Mouse (Mus musculus): ENCODE measurements at regions not wholly inside any gene's neighbourhood (a gene's known extent, or its start where the extent isn't known, plus 50 kb on each side); places are given as distances from the start of the nearest gene placed in this dataset.

DNA sequence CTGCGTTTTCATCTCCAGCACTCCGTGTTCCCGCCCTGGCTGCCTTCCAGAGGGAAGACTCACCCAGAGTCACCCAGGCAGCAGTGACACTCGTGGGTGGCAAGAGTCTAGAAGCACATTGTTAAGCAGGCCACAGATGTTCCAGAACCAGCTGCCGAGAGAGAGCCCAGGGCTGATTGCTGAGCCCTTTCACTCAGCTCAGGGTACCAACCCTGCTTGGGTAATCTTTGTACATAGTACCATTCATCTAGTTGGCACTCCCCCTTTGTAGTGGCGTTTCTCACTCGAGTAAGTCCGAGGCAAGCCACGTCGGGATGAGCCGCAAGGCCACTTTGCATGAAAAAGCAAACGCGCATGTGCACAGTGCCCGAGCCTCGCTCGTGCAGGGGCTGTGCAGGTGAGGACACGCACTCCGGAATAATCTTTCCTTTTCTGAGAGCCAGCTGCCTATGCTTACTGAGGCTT lies 156.9 kb downstream of the Zfp281 start:
- DNase-seq (ENCODE audit: low read depth, low spot score): no peak

DNA sequence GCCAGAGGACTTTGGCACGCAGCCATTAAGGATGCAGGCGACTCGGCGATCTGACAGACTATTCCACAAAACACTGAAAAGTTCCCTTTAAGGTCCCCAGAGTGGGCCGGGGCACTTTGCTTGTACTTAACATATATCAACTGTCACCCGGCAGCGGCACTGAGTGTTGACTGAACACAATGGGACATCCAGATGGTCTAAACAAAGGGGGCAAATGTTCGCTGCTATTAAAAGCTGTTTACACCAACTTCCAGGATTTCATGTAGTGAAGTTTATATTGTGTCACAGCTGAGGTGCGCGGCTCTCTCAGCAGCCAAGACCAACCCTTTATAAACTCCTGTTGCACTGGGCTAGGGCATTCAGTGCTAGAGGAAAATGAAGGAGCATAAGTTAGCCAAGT lies 157.6 kb downstream of the Zfp281 start:
- DNase-seq (ENCODE audit: low read depth, low spot score): no peak

DNA sequence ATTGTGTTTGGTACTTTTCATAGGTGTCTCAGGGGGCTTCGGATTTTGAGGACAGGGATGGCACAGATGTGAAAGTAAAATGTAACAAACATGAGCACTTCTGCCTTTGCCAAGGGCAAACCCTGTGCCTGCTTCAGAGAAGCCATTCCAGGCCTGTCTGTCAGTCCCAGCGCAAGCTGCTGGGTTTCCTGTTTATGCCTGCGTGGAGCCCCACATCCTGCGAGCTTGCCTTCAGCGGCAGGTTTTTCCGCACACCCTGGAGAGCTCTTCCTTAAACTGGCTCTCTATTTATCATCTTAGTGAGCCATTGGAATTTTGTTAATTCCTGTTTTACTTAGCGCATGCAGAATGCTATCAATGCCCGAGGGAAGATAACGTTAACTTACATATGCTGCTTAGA lies 159.5 kb downstream of the Zfp281 start:
- no peak for DNase-seq (ENCODE audit: low read depth, low spot score)

DNA sequence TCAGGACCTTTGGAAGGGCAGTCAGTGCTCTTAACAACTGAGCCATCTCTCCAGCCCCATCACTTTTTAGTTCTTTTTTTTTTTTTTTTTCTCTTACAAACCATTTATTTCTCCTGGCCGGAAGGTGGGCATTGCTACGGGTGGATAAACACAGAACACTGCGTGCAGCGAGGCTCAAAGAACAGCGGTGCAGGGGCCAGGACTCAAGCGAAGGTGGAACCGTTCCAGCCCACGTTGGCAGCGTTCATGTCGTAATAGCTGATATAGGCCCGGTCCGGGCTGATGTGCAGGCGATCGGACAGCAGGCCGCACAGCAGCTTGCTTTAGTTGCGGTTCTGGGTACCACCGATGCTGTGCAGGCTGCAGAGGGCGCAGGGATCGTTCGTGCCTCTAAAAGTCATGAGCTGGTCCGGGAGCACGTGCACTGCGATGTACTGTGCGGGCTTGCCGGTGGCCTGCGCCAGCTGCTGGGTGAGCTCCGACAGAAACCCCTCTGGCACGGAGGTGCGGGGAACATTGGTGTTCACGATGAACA lies 164.3 kb downstream of the Zfp281 start:
- no peak for DNase-seq (ENCODE audit: low read depth, low spot score)

DNA sequence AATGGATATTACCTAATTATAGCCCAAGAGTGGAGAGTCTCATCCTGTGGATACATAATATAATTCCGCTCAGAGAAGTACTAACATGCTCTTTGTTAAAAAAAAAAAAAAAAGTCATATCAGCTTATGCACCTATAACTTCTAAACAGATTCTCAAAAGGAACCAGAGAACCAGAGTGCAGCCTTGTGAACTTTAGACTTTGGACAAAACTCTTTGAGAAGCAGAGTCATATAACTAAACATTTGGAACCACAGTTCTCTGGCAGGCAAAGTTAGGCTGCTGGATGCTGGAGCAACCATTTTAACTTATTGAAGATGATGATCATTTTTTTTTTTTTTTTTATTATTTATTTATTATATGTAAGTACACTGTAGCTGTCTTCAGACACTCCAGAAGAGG lies 166.9 kb downstream of the Zfp281 start:
- no peak for DNase-seq (ENCODE audit: low read depth, low spot score)
